Mouse (Mus musculus) layer of hippocampus, adult 18-20 months (tissue): Measurements from ENCODE around the gene Ndc1. TPM values are rescaled to one million over a fixed set of nuclear protein-coding genes. Genes with fewer than 3 reads are reported as not detected.
"Not testable (repeated sequence)": the region's sequence is repeated elsewhere in the genome, so short reads cannot be mapped to it uniquely, and the experiment has no call there.

Experiments
- DNase-seq, 2 experiments: peaks; one replicate each; pipeline ENCODE4 v3.0.0; 2022; ENCODE audit warnings: low spot score in 2 of 2
- total RNA-seq, 2 experiments: library from RNA; stranded (reverse); gene quantifications; 2 replicates each; pipeline ENCODE4 v1.2.3; 2021

Gene Ndc1
- total RNA-seq, 2 experiments from 2014 or later = 10.8 to 12.6 TPM

DNA sequence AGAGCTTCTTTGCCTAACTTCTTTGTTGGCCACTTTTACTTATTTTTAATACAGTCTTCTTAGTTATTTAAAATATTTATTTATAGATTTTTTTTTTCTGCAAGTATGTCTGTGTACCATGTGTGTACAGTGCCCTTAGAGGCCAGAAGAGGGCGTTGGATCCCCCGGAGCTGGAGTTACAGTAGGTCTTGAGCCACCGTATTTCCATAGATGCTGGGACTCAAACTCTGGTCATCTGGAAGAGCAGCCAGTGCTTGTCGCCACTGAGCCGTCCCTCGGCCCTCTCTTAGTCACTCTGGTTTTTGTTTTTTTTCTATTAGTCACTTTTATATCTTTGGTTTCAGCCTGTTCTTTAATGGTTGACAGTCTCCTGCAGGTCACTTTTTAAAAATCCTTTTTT, 4.0 kb upstream of the Ndc1 start:
- DNase-seq = no peak

GRCm38 (mm10) chr4:107364190-107364639, 3.4 kb upstream of the Ndc1 start:
- no peak for DNase-seq

DNA sequence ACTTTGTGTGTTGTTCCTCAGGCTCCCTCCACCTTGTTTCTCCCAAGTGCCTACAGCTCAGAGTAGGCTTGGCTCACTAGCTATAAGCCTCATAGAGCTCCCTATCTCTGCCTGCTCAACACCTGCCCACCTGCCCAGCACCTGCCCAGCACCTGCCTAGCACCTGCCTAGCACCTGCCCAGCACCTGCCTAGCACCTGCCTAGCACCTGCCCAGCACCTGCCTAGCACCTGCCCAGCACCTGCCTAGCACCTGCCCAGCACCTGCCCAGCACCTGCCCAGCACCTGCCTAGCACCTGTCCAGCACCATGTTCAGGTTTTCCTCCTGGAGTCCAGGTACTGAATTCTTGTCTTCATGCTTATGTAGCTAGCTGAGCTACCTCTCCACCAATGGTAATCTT, 1.2 kb upstream of the Ndc1 start:
- DNase-seq = not testable (repeated sequence)

GRCm38 (mm10) chr4:107372304-107372703, 4.7 kb downstream of the Ndc1 start:
- no peak for DNase-seq

GRCm38 (mm10) chr4:107374677-107375076, 7.1 kb downstream of the Ndc1 start:
- no peak for DNase-seq

DNA sequence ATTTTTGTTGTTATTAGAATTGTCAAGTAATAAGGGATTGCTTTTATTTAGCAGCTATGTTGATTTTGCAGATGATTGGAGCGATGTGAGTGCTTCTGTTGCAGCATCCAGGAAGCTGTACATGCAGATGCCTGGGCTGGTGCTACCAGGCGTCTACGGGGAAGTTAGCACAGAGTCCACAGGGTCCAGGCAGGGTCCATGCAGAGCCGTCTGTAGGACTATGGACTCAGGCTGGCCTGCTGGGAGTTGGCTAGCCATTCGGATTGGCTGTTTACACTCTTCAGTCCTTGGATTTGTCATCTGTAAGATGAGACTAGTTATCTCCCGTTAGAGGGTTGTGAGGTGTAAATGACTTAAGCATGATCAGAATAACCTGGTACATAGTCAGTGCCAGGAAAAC, 11.4 kb downstream of the Ndc1 start:
- DNase-seq = no peak

- DNase-seq = no peak
These were observed 13.3 kb downstream of the Ndc1 start for GRCm38 (mm10) chr4:107380871-107381270.

- DNase-seq = peak; percentile 5 to 55
These were observed 19.5 kb downstream of the Ndc1 start for GRCm38 (mm10) chr4:107387038-107387437.

- DNase-seq = no peak
These were observed 19.9 kb downstream of the Ndc1 start for GRCm38 (mm10) chr4:107387465-107387864.

DNA sequence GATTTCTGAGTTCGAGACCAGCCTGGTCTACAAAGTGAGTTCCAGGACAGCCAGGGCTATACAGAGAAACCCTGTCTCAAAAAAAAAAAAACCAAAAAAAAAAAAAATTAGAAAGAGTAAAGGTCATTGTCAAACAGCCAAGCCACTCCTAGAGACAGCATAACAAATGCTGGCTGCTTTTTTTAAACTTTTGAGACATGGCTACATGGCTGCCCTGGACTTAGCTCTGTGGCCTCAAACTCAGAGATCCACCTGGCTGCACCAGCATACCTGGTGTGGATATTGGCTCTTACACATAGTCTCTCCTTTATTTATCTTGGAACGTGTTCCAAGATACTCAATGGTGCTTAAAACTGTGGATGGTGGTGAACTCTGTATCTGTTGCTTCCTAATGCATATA, 20.7 kb downstream of the Ndc1 start:
- no peak for DNase-seq

DNA sequence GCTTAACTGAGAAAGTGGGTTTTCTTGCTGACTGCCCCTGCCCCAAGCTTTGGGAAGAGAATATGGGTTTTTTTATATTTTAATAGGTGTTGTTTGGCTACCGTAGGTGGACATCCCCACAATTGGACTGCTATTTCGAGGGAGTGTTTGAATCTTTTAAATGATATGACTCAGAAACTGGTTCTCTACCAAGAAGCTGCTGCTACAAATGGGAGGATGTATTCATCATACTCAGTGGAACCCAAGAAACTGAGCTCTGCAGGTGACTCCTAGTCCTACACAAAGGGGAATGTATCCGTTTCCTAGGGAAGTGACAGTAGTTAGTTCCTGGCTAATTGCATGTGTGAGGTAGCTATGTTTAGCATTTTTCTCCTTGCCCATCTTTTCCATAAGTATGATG, 21.8 kb downstream of the Ndc1 start:
- no peak for DNase-seq

DNA sequence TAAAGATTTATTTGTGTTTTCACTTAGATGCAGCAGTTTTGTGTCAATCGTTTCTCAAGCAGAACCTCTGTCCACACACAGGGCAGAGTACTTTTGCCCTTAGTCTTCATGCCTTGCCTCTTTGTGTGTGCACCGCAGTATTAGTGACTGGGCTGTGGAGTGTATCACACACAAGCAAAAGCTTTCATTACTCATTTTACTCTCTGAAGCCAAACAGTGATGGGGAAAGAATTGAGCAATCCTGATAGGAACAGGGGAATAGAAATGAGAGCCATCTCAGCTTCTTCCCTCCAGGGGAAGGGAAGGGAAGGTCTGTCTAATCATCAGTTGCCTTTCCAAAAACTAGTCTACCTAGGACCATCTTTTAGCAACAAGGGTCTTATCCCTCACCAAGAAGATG, 26.2 kb downstream of the Ndc1 start:
- DNase-seq = no peak

DNA sequence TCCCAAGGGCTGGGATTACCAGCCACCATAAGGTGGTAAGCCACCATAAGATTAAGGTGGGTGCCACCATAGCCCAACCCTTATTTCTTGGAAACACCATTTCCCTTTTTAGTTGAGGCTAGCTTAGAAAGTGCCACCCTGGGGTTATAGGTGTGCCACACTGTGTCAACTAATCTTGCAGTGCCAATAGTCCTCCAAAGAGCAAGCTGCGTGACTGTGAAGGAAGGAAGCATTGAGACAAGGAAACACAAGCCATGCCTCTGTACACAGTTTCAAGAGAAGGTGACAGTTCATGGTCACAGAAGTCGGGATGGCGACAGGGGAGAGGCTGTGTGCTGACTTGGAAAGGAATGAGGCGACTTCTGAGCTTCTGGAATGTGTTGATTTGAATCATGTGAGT, 52.6 kb downstream of the Ndc1 start:
- DNase-seq = no peak

GRCm38 (mm10) chr4:107421711-107422110, 54.1 kb downstream of the Ndc1 start:
- DNase-seq = no peak

- peak in 1 of 2 experiments; percentile 19 for DNase-seq
These were observed 54.6 kb downstream of the Ndc1 start for GRCm38 (mm10) chr4:107422176-107422575.

DNA sequence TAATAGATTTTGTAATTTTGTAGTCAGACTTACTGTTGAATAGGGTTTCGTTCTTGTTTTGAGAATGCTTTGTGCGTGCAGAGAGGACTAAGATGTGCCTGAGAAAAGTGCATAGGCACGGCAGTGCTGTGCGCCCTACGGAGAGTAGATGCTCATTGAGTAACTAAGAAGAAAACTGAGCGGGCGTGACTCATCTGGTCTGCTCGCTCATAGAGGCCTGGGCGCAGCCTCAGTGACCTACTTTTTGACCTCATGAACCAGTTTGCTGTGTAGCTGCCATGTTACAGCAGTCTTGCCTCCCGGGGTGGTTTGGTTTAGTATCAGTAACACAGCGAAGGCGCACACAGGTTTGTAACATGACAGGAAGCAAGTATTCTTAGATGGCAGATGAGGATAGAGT, 58.0 kb downstream of the Ndc1 start:
- DNase-seq = no peak

DNA sequence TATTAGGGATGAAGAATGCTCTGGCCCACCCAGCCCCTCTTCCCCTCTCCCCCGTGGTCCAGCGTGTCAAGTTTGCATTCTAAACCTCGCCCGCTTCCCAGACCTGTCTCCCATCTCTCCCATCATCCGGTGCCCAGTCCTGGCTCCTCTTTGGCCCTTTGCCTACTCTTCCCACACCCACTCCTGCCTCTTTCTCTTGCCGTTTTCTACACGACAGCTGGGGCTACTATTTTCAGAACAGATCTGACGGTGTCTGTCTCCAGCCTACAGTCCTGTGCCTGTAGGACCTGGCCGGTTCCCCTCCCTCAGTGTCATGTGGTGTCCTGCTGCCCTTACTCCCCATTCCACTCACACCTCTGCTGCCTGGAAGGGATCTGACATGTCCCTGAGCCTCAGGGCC, 59.0 kb downstream of the Ndc1 start:
- DNase-seq = peak in 1 of 2 experiments; percentile 14

DNA sequence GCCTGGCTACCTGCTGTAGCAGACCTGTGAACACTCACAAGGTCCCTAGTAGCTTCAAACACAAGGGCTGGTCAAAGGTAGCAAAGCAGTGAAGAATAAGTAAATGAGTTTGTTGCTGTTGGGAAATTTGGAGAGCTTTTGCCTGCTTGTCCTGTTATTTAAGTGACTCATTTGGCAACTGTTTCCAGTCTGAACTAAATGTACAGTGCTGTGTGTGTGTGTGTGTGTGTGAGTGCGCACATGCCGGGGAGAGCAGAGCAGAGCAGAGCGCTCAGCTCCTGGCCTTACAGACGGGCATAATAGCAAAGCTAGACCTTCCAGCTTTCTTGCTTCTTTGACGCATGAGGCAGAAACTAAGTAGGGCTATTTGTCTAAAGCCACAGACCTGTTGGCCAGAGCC, 65.1 kb downstream of the Ndc1 start:
- peak; percentile 37 to 72 for DNase-seq

DNA sequence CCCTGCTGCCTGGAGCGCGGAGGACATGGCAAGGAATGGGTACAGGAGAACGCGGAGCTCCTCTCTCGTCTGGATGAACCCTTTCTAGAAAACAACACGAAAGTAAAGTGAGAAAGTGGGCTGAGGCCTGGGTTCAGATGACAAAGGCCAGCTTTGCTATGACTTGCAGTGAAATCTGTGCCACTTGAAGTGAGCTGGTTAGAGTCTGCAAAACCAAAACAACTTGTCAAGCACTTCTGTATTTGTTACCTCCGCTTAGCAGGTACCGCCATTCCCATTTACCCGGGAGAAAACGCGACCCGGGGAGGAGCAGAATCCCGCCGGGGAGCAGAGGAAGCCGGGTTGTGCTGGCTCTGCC, 66.4 kb downstream of the Ndc1 start:
- no peak for DNase-seq

GRCm38 (mm10) chr4:107434356-107435237, 67.0 kb downstream of the Ndc1 start, which contains the start of gene Glis1:
TSS of gene Glis1 (plus strand) at chr4:107434591.
- DNase-seq = peak; percentile 31 to 54

- DNase-seq = no peak
These were observed 67.8 kb downstream of the Ndc1 start for GRCm38 (mm10) chr4:107435238-107435946.

DNA sequence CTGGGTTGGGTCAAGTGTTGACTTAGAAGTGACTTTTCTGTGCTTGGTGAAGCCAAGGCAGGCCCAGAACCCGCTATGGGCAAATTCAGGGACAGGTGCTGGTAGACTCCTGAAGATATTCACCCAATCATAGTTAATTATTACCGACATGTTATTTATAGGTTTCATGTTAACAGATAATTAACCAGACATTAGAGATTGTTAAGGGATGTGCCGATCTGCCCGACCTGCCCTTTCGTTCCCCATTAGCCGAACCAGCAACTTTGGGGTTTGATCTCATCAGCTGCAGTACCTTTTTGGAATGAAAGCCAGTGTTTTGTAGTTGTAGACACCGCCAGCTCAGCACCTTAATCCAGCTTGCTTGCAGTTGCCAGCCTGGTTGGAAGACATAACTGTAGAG, 68.9 kb downstream of the Ndc1 start:
- DNase-seq = no peak
